Mouse (Mus musculus): Measurements from ENCODE around the gene Hdac5.
A peak's percentile ranks its signal among the peaks of the same experiment; 100 is the strongest.

Gene Hdac5

DNA sequence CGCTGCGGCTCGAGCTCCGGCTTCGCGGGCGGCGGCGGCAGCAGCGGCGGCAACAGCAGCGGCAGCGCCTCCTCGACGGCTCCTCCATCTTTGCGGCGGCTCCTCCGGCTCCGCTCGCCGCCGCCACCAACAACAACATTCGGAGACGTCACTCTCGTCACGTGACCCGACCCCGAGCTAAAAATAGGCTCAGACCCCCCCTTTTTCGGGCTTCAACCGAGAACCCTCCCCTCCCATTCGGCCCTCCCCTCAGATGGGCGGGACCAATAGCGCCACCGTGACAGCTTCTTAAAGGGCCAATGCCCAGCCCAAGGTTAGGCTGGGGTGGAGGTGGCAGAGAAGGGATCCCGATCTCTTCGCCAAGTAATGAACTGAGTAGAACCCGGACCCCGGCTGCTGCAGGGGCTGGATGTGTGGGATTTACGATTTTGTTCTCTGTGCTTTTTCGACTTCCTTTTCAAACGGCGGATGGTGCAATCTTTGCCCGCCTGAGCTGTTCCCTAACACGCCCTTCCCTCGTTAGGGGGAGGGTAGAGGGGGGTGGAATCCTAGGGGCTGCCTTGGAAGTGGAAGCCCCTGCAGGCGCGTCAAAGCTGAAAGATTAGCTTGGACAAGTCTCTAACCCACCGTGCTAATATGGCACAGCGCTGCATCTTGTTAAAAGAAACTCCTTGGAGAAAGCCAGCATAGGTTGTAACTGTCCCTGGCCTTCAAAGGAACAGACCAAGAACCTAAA is at the start of gene Hdac5:
TSS of gene Hdac5 (minus strand) at position 161 of the 736 bp plus-strand sequence.
- peak; percentile 96 for DNase-seq (ENCODE audit: low spot score)

DNA sequence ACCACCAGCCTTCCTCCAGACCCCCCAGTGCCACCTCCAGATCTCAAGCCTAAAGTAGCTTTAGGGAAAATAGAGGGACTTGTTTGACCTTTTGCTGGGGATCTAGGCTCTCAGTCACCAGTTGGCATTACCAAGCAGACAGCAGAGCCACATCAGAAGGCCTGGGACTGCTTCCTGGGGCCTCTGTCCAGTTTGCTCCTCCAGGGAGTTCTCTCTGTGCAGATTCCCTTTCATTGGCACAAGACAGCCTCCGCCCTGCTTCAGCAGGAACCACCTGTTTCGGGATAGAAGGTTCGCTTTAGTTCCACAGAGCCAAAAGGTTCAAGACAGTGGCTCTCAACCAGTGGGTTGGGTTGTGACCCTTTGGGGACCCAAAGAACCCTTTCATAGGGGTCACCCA is 49.6 kb upstream of the Hdac5 start:
- no peak for DNase-seq (ENCODE audit: low spot score)

DNA sequence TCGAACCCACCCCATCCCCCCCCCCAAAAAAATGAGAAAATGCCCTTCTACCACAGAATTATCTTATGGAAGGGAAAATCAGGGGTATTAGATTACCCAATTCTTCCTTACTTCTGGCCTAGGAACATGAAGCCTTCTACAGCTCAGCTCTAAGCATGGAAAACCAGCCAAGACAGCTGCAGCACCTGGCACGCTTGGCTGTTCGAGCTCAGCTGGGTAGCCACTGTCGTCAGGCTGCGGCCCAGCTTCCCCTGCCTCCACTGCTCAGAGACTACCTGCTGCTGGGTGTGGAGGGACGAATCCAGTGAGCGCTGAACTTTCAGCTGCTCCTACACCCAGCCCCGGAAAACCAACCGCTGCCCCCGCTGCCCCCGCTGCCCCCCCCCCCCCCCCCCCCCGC is 47.8 kb upstream of the Hdac5 start:
- no peak for DNase-seq (ENCODE audit: low spot score)

DNA sequence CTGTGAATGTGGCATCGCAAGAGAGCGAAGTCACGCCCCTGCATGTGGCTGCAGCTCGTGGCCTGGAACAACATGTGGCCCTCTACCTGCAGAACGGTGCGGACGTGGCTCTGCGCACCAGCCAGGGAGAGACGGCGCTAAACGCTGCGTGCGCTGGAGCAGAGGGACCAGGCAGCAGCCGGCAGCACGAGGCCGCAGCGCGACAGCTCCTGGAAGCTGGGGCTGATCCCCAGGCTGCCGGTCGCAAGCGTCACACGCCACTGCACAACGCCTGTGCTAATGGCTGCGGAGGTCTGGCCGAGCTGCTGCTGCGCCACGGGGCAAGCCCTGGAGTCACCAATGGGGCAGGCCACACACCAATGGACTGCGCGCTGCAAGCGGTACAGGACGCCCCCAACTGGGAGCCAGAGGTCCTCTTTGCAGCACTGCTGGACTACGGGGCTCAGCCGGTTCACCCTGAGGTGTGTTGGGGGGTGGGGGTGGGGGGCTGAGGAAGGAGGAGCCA is 46.5 kb upstream of the Hdac5 start:
- no peak for DNase-seq (ENCODE audit: low spot score)

DNA sequence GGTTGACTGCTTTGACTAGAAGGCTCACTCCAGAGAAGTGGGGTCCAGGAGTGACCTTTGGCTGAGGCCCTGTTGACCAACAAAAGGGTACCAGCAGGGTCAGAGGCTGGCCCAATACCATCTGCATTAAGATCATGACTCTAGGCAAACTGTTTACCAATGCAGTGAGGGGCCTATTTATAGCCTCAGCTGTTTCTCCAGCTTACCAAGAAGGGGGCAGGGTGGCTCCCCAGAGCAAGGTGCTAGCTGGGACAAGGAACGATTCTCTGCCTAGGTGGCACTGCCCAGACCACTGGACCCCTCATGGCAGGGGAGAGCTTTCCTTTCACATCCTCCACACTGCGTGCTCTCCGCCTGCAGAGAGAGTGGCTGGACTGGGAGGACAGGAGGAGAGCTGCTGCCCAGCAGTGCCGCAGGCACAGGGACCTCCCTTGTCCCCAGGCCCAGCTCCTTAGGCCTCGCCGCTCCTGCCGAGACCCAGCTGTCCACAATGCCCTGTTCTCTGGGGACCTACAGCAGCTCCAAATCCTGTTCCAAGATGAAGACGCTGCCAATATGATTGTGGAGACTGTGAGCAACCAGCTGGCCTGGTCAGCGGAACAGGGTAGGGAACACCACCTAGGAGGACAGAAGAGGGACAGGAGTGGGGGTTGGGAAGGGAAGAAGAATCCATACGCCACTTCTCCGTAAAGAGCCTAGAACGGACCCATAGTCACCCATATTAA is 38.7 kb upstream of the Hdac5 start, which contains the start of gene Asb16:
TSS of gene Asb16 (plus strand) at position 224 of the 725 bp plus-strand sequence.
- DNase-seq (ENCODE audit: low spot score), result no peak

DNA sequence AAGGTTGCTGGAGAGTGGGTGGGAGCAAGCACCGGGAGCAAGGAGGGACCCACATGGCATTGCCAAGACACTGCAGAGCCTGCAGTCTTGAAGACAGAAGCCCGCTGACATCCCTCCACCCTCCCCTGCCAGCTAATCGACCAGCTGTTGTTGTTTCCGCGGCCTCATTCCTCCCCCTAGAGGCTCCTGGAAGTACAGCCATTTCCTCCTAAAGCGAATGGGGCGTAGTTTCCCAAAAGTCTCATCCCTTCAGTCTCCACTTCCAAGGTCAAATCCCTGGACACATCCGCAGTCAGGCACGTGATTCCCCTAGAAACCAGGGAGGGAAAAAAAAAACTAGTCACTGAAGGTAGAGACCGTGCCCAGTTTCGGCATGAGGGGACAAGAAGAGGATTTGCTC is 37.5 kb upstream of the Hdac5 start:
- peak; percentile 60 for DNase-seq (ENCODE audit: low spot score)

DNA sequence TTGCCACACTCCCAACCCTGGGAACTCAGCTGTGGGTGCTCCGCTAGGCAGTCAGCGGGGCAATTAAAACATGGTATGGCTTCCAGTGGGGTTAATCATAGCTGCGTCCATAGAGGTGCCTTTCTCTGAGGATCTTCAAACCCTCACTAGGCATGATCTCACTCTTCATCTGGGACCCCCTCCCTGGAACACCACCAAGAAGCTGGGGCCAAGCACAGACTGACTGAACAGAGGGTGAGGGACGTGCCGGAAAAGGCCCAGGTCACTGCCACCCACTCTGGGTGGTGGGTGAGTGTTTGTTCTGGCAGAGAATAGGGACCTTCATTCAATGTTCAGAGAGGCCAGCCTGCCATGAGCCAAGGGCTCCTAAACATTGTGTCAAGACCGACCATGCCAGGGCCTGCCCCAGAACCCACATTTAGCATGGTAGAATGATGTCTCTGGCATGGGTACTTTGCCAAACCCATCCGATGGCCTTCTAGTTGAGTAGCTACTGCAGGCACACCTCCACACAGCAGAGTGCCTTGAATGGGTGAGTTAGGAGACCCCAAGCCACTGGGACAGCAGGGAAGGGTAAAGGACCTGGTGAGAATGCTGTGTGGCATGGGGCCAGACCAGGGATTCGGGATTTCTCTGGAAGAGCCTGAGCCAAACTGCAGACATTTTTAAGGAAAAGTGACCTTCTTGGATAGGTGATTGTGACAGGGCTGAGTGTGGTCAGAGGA is 36.8 kb upstream of the Hdac5 start:
- DNase-seq (ENCODE audit: low spot score), result no peak

DNA sequence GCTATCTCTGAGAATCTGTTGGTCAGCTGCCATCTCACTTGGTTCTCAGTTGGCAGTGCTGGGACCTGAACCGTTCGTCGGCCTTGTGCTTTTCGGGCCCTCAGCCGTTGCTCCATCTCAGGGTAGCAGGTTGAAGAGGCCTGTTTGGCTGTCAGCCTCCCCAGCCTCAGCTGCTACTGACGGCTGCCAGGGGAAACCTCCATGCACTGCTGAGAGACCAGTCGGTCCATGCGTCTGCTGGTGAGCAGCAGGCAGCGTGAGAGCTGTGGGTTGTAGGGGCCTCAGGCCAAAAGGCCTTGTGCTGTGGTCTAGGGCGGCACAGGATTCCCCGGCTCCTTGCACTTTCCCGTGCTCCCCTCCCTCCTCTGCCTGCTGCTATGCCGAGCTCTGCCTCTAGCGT is 35.9 kb upstream of the Hdac5 start:
- DNase-seq (ENCODE audit: low spot score), result no peak

DNA sequence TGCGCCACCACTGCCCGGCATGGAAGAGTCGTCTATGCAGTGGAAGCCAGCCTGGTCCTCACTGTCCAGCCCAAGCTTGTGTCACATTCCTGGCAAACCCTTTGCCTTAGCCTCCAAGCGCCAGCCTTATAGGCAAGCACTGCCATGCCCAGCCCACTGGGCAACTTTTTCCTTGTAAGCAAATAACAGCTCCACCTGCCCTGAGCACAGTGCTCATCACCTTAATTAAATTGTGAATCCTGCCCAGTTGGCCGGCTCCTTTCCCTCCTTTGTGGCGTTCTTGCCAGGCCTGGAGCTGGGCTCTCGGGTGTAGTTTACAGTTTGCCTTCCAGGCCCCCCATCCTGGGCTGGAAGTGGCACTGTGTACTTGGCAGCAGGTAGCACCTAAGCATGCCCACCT is 33.2 kb upstream of the Hdac5 start:
- DNase-seq (ENCODE audit: low spot score), result no peak

DNA sequence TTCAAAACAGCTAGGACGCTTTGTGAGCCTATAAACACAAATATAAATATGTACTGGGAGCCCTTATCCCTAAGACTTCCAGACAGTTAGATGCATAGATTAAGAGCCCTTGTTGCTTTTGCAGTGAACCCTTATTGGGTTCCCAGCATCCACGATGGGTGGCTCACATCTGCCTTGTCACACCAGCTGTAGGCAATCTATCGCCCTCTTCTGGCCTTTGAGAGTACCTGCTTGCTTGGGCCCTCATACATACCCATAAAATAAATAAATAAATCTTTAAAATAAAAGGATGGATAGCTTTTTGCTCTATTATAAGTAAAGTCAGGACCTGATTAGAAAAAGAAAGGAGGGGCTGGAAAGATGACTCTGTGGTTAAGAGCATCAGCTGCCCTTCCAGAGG is 28.6 kb upstream of the Hdac5 start:
- no peak for DNase-seq (ENCODE audit: low spot score)

DNA sequence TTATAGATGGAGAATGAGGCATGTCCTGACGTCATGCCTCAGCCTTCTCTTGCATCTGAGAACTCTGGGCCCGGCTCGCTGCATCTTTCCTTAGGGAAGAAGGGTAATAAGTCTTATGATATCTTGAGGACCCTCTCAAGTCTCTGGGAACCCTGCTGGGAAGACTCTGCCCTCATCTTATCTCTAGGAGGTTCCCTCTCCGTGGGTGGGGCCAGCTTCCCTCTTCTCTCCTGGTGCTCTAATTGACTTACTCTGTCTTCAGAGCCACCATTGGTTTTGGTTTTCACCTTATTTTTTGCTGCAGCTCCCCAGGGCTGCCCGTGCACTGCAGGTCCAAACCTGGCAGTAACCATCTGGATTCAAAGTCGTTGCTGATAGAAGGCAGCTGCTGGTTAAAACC is 28.1 kb upstream of the Hdac5 start:
- no peak for DNase-seq (ENCODE audit: low spot score)

DNA sequence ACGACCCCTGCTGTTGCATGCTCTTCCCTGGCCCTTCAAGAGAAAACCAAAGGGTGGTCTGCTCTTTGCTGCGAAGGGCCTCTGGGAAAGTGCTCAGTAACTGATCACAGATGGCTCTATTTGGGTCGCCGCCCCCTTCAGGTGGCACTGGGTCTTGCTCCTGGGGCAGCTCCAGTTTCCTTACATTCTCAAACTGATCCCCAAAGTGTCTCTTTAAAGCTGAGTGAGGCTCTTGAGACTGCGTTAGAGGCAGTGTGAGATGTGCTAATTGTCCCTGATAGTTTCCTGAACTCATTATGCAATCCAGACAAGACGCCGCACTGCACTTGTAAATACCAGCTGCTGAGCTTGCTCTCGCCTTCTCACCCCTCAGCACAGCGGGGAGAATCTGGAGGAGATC is 27.5 kb upstream of the Hdac5 start:
- no peak for DNase-seq (ENCODE audit: low spot score)

DNA sequence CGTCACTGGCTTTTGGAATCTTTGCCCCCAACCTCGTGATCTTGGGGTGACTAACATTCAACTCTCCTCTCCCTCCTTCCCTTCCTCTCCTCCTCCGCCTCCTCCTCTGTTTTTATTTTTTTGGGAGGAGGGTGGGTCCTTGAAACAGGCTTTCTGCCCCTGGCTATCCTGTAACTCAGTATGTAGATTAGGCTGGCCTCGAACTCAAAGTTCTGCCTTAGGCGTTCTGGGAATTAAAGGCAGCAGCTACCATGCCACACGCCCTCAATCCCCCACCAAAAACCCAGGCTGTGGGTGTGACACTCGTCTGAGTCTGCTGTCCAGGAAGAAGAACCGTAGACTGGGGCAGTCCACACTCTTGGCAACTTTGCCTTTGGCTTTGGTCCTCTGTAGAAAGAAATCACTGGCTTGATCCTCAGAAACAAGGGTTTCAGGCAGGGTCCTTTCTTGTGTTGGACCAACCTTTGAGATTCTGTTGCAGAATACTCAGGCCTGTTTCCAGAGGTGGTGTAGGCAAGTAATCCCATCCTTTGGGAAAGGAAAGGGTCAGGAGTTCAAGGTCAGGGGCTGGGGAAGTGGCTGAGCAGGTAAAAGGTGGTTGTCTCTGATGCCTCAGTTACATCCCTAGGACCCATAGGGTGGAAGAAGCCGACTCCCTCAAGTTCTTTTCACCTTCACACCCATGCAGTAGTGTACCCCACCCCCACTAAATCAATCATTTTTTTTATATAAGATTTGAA is 19.6 kb upstream of the Hdac5 start:
- DNase-seq (ENCODE audit: low spot score), result no peak

DNA sequence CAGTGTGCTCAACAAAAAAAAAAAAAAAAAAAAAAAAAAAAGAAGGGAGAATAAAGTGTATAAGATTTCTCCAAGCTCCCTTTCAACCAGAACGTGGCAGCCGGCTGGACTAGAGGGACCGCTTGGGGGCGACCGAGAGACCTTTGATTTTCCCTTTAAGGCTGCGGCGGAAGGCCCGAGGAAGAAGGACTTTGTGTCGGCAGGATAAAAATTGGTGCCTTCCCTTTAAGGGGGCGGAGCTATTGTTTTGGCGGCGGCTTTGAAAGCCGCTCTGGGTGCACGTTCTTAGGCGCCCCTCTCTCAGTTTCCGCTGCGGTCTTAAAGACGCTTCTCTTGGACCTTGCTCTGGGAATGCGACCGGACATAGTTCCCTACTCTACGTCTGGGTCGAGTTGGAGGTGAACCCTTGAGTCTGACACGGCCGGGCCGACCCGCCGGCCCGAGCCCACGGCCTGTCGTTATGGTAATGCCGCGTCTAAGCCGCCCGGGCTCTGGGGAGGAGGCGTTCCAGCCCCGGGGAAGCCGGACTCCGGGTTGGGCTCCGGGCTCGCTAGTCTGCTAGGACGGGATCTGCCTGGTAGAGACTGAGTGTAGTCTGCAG is 18.8 kb upstream of the Hdac5 start, which contains the start of gene BC030867:
TSS of gene BC030867 (plus strand) at position 253 of the 601 bp plus-strand sequence.
- DNase-seq (ENCODE audit: low spot score), result peak; percentile 92

DNA sequence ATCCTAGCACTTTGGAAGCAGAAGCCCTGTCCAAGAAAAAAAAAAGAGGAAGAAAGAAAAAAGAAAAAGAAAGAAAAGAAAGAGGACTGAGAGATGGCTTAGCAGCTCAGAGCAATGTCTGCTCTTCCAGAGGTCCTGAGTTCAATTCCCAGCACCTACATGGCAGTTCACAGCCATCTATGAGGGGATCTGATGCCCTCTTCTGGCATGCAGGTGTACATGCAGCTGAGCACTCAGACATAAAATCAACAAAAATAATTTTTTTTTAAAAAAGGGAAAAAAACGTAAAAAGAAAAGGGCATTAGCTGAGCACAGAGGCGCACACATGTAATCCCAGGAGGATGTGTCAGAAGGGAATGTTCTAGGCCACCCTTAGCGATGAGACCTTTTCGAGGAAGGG is 16.9 kb upstream of the Hdac5 start:
- DNase-seq (ENCODE audit: low spot score), result no peak

DNA sequence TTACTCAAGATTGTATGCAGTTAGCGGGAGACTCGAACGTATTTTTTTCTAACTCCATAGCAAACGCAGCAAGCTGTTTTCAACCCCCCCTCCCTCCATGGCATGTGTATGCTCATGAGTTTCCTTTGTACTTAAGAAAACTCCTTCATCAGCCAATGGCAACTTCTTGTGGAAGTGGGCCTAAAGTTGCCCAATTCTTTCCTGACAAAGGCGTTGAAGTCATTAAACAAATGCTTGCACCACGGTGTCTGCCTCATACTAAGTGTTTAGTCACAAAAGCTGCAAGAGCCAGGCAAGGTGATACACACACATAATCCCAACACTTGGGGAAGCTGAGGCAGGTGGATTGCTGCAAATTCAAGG is 16.3 kb upstream of the Hdac5 start:
- no peak for DNase-seq (ENCODE audit: low spot score)

DNA sequence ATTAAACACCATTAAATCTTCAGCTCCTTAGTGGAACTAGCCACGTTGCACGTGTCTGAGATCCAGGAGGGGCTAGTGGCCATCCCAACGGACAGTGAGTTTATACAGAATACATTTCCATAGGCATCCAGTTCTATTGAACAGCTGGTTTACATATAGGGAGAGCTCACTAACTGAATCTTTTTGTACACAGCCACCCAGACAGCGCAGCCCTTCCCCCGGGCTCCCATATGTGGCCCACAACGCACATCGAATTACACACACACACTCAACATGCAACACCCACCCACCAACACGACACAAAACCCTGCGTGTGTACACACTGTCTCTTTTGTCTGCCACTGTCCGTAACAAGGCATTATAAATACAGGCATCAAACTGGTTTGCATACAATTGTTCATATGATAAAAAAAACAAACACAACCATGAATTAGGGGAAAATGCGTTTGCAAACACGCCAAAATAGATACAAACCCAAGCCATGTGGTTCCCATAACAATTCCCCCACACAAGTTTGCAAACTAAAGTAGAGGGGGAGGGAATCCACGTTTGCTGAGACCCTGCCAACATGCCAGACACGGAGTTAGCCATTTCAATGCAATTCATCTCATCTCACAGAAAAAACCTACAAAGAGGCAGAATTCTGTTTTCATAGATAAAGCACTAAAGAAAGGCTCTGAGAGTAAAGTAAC is 15.8 kb upstream of the Hdac5 start:
- no peak for DNase-seq (ENCODE audit: low spot score)

DNA sequence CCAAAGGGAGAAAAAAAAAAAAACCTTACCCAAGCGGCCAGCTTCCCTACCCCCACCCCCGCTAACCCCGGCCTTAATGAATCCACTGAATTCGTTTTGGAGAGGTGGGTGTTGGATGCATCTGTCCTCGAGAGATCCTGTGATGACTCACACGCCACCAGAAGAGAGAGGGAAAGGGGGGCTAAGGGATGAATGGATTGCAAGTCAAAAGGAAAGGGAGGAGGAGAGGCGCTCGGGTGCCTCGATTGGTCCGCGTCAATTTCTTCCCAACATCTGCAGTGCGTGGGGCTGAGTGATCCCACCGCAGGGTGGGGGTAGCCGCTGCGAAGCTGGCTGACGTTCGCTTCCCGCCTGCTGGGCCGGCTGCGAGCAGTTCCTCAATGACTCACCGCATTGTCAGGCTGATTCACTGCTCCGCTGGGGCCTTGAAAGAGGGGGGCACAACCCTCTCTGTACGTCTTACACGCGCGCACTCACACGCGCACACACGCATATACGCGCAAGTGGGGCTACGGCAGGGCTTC is 15.0 kb upstream of the Hdac5 start:
- peak; percentile 33 for DNase-seq (ENCODE audit: low spot score)

DNA sequence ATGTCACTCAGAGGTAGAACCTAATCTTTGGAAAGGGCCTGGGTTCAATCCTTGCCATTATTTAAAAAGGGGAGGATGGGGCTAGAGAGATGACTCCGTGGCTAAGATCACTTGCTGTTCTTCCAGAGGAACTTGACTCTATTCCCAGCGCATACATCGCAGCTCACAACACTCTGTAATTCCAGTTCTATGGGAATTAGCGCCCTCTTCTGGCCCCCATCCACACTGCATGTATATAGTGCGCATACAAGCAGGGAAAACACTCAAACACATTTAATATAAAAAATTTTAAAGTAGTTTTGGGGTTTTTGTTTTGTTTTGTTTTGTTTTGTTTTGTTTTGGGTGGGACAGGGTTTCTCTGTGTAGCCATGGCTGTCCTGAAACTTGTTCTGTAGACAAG is 11.9 kb upstream of the Hdac5 start:
- DNase-seq (ENCODE audit: low spot score), result no peak

DNA sequence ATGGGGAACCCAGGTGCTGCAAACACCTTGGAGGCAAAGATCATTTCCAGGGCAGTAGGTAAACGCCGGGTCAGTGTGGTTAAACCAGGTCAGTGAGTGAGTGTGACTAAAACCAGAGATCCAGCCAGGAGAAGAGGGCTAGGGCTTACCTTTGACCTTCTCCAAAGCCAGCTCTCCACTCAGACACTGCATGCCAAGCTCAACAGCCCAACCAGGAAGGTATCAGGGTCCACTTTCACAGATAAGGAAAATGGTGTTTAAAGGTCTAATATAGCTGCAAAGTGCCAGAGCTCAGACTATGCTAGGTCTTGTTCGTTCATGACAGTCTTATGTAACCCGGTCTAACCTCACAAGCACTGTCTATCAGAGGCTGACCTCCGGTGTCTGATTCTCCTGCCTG is 11.3 kb upstream of the Hdac5 start:
- DNase-seq (ENCODE audit: low spot score), result no peak

DNA sequence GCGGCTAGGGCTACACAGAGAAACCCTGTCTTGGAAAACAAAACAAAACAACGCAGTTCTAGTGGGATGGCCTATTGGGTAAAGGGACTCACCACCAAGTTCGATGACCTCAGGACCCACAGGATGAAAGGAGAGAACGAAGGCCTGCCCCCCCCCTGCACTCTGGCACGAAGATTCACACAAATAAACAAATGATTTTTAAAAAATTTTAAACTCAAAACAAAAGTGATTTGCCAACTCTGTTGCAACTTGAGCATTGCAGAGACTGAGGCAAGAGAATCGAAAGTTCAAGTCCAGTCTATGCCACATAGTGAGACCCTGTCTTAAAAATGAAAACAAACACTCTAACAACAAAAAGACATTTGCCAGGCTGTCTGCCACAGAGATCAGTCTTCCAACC is 10.7 kb upstream of the Hdac5 start:
- no peak for DNase-seq (ENCODE audit: low spot score)

All from testis, postnatal 14 days (tissue).